Mouse (Mus musculus) lung, adult 2 months (tissue): ENCODE data around the gene Mlx.

Source experiments
- CTCF ChIP-seq: fragments of 200-500 bp; IDR thresholded peaks from 2 replicates; pipeline ENCODE4 v1.5.1; 2011; ENCODE audit warnings: mild to moderate bottlenecking, low read length, control low read depth; ENCODE audit not compliant: insufficient read depth
- POLR2A ChIP-seq: fragments of 200-500 bp; IDR thresholded peaks from 2 replicates; pipeline ENCODE4 v1.6.1; 2011; ENCODE audit warnings: low read depth, mild to moderate bottlenecking, control low read depth, low read length, borderline replicate concordance; ENCODE audit errors: extremely low read depth

GRCm38 (mm10) chr11:101069391-101070188, 17.5 kb upstream of the Mlx start, which contains the start of gene Naglu:
- no peak for TF ChIP-seq CTCF
- peak; percentile 80; the same call in 1 of the 2 replicates for TF ChIP-seq POLR2A
